Mouse (Mus musculus): Measurements from ENCODE around the gene Mbd3.
"Not testable (repeated sequence)": the region's sequence is repeated elsewhere in the genome, so short reads cannot be mapped to it uniquely, and the experiment has no call there.

Gene Mbd3

GRCm38 (mm10) chr10:80369995-80370747, 29.2 kb downstream of the Mbd3 start:
- no peak for DNase-seq (ENCODE audit: extremely low spot score, low spot score)

DNA sequence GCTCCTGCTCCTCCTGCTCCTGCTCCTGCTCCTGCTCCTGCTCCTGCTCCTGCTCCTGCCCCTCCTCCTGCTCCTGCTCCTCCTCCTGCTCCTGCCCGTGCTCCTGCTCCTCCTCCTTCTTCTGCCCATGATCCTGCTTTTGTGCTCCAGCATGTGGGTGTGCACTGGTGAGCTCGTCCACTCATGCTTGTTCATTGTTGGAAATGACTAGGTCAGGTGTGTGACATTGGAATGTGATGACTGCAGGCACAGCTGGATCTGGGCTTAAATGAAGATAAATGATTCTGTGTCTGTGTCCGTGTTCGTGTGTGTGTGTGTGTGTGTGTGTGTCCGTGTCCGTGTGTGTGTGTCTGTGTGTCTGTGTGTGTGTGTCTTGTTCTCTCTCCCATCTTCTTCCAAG, 31.0 kb downstream of the Mbd3 start:
- no peak for DNase-seq (ENCODE audit: extremely low spot score, low spot score)

GRCm38 (mm10) chr10:80367954-80368353, 31.4 kb downstream of the Mbd3 start:
- no peak for DNase-seq (ENCODE audit: extremely low spot score, low spot score)

DNA sequence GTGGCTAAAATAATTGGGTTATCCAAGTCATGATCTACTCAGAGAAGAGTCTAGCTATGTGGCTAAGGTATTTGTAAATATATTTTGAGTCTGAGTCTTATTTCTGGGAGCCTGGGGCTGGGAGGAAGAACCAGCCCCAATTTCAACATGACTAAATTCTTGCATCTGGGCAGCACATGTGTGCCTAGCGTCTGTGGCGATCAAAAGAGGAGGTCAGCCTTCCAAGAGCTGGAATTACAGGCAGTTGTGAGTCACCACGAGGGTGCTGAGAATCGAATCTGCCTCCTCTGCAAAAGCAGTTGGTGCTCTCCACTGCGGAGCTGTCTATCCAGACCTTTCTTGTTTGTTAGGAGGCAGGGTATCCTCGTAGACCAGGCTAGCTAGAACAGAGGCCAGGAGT, 33.6 kb downstream of the Mbd3 start:
- no peak for DNase-seq (ENCODE audit: extremely low spot score, low spot score)

DNA sequence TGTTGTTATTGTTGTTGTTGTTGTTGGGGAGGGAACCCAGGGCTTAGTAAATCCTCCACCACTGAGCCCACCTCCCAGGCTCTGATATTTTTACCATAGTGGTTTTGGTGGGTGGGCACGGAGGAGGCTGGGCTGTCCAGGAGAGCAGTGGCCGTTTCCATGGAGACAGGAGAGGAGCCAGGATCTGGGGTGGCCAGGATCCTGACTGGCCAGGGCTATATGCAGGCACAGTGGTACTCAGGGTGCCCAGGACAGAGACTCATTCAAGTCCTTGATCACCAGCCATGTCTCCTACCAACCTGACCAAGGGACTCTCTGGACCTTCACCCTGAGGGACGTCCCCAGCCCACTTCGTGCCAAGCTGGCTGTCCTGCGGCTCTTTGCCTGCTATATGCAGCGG, 35.6 kb downstream of the Mbd3 start:
- DNase-seq (ENCODE audit: extremely low spot score, low spot score) = no peak

DNA sequence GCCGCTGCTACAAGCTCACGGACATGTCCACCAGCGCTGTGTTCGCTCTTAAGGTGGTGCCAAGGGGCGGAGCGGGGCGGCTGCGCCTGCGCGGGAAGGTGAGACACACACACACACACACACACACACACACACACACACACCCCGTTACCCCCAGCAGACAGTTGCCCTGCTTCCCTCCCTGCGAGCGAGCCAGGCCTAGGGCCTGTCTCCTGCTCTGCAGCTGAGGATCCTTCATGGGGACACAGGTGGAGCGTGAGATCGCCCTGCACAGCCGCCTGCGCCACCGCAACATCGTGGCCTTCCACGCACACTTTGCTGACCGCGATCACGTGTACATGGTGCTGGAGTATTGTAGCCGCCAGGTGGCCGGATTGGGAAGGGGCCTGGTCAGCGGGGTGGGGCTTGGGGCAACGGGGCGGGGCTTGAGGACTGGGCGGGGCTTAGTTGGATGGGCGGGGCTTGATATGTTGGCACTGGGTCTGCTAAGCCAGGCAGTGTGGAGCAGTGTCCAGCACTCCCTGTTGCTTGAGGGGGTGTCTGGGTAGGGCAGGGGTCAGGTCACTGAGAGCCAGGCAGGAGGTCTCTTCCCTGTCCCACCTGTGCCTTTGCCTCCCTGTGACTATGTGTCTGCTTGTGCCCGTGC, 41.2 kb downstream of the Mbd3 start:
- no peak for DNase-seq (ENCODE audit: extremely low spot score, low spot score)

GRCm38 (mm10) chr10:80357336-80357735, 42.0 kb downstream of the Mbd3 start:
- no peak for DNase-seq (ENCODE audit: extremely low spot score, low spot score)

DNA sequence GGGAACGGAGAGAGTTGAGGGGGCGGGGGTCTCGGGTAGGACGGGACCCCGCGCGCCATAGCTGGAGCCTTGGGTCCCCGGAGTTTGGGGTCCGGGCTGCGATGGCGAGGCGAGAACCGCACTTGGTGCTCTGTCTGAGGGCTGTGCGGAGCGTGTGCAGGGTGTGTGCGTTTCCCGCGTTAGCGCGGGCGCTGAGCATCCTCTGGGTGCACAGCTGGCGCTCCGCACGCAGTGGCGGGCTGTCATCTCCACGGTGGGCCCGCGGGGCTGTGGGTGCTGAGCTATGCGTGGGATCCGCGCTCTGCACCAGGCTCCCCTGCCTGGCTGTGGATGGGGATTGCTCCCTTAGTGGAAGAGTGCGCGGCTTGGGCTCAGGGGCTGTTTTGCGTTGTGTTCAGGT, 42.6 kb downstream of the Mbd3 start:
- no peak for DNase-seq (ENCODE audit: extremely low spot score, low spot score)

DNA sequence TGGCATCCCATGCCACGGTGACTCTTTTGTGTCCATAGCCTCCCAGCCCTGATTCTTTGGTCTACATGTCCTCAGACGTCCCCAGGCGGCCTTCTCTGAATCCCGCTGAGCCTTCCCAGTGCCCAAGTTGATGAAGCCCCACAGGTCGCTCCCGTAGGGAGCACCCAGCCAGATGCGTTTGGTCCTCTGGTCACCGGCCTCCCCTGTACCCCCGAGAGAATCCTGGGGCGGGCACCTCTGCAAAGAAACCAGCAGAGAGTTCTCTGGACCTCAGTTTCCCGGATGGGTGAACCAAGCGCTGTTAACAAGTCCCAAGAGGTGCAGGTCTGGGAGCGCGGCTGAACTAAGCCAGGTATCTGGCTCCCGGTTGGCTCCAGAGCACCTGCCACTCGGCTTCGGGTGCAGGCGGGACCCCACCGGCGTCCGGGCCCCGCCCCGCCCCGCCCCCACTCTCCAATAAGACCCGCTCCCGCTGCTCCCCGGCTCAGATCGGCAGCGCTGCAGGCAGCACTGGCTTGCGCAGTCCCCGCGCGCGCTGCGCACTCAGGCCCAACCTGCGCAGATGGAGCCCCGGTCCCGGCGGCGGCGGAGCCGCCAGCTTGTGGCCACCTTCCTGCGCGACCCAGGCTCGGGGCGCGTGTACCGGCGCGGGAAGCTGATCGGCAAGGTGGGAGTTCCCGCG, 43.2 kb downstream of the Mbd3 start, which contains the start of gene Plk5:
Gene Plk5 (plus strand): TSS at position 459 of the 682 bp plus-strand sequence.
- DNase-seq (ENCODE audit: extremely low spot score, low spot score) = no peak

DNA sequence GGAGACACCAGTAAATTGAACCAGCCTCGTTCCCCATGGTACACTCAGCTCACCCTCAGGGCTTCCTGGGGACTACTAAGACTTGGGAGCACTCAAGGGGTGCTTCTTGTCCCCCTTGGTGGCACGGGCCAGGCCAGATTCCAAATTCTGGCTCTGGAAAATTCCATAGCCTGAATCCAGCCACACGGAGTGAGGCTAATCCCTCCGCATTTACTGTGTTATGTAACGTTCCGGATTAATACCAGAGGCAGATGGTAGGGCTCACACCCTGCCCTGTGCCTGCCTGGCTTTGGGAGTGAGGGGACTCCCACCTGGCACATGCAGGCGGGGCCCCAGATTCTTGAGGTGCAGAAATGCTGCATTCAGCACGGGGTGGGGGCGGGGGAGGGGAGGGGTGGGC, 43.9 kb downstream of the Mbd3 start:
- no peak for DNase-seq (ENCODE audit: extremely low spot score, low spot score)

DNA sequence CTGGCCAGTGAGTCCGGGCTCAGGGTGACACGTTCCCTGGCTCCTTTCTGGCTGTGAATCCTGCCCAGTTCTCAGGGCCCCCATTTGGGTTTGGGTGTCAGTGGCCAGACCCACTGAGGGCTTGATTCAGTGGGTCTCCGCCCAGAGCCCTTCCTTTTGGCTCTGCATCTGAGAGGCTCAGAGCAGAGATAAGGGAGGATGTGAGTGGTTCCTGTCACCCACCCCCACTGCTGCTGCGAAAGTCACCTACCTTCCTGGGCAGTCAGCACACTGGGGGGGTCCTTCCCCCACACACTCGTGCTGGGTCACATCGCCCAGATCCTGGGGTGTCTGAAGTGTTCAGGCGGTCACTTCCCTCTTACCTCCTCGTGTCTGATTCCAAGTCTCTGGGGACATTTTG, 46.6 kb downstream of the Mbd3 start:
- no peak for DNase-seq (ENCODE audit: extremely low spot score, low spot score)

DNA sequence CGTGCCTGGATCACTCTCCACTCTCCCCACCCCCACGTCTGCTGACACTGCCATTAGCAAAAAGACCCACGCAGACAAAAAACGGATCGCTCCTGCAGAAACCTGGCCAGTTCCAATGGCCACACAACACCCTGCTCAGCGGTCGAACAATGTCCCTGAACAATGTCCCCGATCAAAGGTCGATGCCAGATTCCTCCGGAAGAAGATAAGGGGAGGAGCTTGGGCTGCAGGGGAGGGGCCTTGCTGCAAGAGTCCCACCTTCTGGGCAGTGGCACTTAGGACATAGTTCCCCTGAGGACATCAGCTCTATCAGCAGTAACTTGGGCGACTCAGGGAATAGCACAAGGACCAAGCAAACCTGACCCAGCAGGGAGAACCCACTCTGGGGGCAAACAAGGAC, 47.5 kb downstream of the Mbd3 start:
- no peak for DNase-seq (ENCODE audit: extremely low spot score, low spot score)

- DNase-seq (ENCODE audit: extremely low spot score, low spot score) = peak; percentile 92
These were observed 49.1 kb downstream of the Mbd3 start for GRCm38 (mm10) chr10:80350292-80350691.

- DNase-seq (ENCODE audit: extremely low spot score, low spot score) = no peak
These were observed 50.4 kb downstream of the Mbd3 start for GRCm38 (mm10) chr10:80348981-80349380.

DNA sequence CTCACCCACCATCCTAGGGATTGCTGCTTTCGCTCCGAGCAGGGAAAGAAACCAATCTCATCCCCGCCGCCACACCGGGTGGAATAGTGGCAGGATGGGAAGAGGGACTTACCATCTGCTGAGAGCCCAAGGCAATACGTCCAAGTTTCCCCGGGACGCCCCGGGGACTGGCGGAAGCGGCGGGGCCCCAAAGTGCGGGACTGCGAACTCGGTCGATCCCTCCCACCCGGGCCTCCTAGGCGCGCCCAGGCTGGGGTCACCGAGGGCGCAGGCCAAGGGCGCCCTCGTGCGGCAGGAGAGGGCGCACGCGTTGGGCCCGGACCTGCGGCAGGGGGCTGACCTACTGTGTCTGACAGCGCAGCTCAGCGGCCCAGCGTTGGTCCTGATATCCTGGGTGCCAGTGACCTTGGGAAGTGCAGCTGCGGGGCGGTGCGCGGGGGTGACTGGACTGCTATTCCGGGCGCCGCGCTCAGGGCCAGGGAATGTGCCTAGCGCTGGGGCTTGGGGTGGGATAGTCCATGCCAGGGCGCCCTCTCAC, 51.0 kb downstream of the Mbd3 start, which contains the start of gene Adamtsl5:
Gene Adamtsl5 (minus strand): TSS at position 169 of the 538 bp plus-strand sequence.
- DNase-seq (ENCODE audit: extremely low spot score, low spot score) = peak; percentile 74

- no peak for DNase-seq (ENCODE audit: extremely low spot score, low spot score)
These were observed 51.8 kb downstream of the Mbd3 start for GRCm38 (mm10) chr10:80347514-80347967.

GRCm38 (mm10) chr10:80345929-80346328, 53.4 kb downstream of the Mbd3 start:
- not testable (repeated sequence) for DNase-seq (ENCODE audit: extremely low spot score, low spot score)

DNA sequence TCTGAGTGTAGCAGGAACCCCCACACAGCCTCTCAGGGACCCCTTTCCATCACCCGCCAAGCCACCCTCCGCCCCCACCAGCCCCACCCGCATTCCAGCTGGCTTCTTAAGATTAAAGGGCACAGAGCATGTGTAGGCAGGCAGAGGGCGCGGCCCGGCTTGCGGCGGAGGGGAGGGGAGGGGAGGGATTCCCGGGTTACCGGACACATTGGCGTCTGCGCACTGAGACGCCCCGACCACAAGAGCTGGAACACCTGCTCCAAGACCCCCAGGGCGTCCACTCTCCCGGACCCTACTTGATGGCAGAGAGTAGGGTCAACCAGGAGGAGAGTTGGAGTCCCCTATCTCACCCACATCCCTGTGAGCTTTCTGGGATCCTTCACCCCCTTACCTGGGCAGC, 54.2 kb downstream of the Mbd3 start:
- DNase-seq (ENCODE audit: extremely low spot score, low spot score) = no peak

- DNase-seq (ENCODE audit: extremely low spot score, low spot score) = no peak
These were observed 55.2 kb downstream of the Mbd3 start for GRCm38 (mm10) chr10:80344131-80344661.

GRCm38 (mm10) chr10:80343425-80343895, 55.9 kb downstream of the Mbd3 start:
- no peak for DNase-seq (ENCODE audit: extremely low spot score, low spot score)

GRCm38 (mm10) chr10:80342749-80343424, 56.5 kb downstream of the Mbd3 start:
- DNase-seq (ENCODE audit: extremely low spot score, low spot score) = peak; percentile 66

Data from neural tube, embryonic 10.5 days (tissue).